Mouse (Mus musculus): Measurements from ENCODE around the gene Rtn1. TPM values are rescaled to one million over a fixed set of nuclear protein-coding genes. Genes with fewer than 3 reads are reported as not detected.
A peak's percentile ranks its signal among the peaks of the same experiment; 100 is the strongest.
"Not testable (repeated sequence)": the region's sequence is repeated elsewhere in the genome, so short reads cannot be mapped to it uniquely, and the experiment has no call there.

The Rtn1 gene
- total RNA-seq, 2 experiments from 2014 or later = 1,828 to 1,865 TPM

- DNase-seq (ENCODE audit: extremely low spot score in 1 of 2, low spot score in 2 of 2); intact Hi-C loops (cut with DNase I): not testable (repeated sequence)
Measured at GRCm38 (mm10) chr12:72293185-72293584, 115.7 kb downstream of the Rtn1 start.

- DNase-seq (ENCODE audit: extremely low spot score in 1 of 2, low spot score in 2 of 2) = no peak
Measured at GRCm38 (mm10) chr12:72292566-72292965, 116.3 kb downstream of the Rtn1 start.

GRCm38 (mm10) chr12:72291266-72291665, 117.6 kb downstream of the Rtn1 start:
- no peak for DNase-seq (ENCODE audit: extremely low spot score in 1 of 2, low spot score in 2 of 2)
- intact Hi-C loops (cut with DNase I) = no loop called here

More at GRCm38 (mm10) chr12:72292566-72292965, 116.3 kb downstream of the Rtn1 start:
- intact Hi-C loops (cut with DNase I) = no loop called here

- no peak for DNase-seq (ENCODE audit: extremely low spot score in 1 of 2, low spot score in 2 of 2)
- intact Hi-C loops (cut with DNase I) = loop anchor here (5.0 kb wide), 3 partner anchors 46 to 139 kb away; partner anchors contain the start of gene Rtn1
Measured at GRCm38 (mm10) chr12:72288215-72288614, 120.6 kb downstream of the Rtn1 start.

- no peak for DNase-seq (ENCODE audit: extremely low spot score in 1 of 2, low spot score in 2 of 2)
- intact Hi-C loops (cut with DNase I) = loop anchor here (5.0 kb wide), 3 partner anchors 45 to 140 kb away; partner anchors contain the start of gene Rtn1
Measured at GRCm38 (mm10) chr12:72287332-72288004, 121.4 kb downstream of the Rtn1 start.

GRCm38 (mm10) chr12:72285366-72286345, 123.2 kb downstream of the Rtn1 start:
- intact Hi-C loops (cut with DNase I) = loop anchor here (5.0 kb wide), 3 partner anchors 43 to 142 kb away; partner anchors contain the start of gene Rtn1

GRCm38 (mm10) chr12:72284576-72284975, 124.3 kb downstream of the Rtn1 start:
- intact Hi-C loops (cut with DNase I) = no loop called here
- no peak for DNase-seq (ENCODE audit: extremely low spot score in 1 of 2, low spot score in 2 of 2)

More at GRCm38 (mm10) chr12:72285366-72286345, 123.2 kb downstream of the Rtn1 start:
- DNase-seq (ENCODE audit: extremely low spot score in 1 of 2, low spot score in 2 of 2) = peak; percentile 65 to 74

- intact Hi-C loops (cut with DNase I) = no loop called here
- DNase-seq (ENCODE audit: extremely low spot score in 1 of 2, low spot score in 2 of 2) = no peak
Measured at GRCm38 (mm10) chr12:72279129-72279875, 129.6 kb downstream of the Rtn1 start.

GRCm38 (mm10) chr12:72273721-72274414, 135.0 kb downstream of the Rtn1 start:
- DNase-seq (ENCODE audit: extremely low spot score in 1 of 2, low spot score in 2 of 2) = peak in 1 of 2 experiments; percentile 42

GRCm38 (mm10) chr12:72267614-72268013, 141.2 kb downstream of the Rtn1 start:
- intact Hi-C loops (cut with DNase I) = no loop called here
- no peak for DNase-seq (ENCODE audit: extremely low spot score in 1 of 2, low spot score in 2 of 2)

More at GRCm38 (mm10) chr12:72273721-72274414, 135.0 kb downstream of the Rtn1 start:
- intact Hi-C loops (cut with DNase I) = no loop called here

GRCm38 (mm10) chr12:72265261-72266228, 143.3 kb downstream of the Rtn1 start:
- intact Hi-C loops (cut with DNase I) = no loop called here
- peak; percentile 66 to 81 for DNase-seq (ENCODE audit: extremely low spot score in 1 of 2, low spot score in 2 of 2)

GRCm38 (mm10) chr12:72263213-72264103, 145.4 kb downstream of the Rtn1 start:
- peak in 1 of 2 experiments; percentile 45 for DNase-seq (ENCODE audit: extremely low spot score in 1 of 2, low spot score in 2 of 2)
- intact Hi-C loops (cut with DNase I) = no loop called here

GRCm38 (mm10) chr12:72257000-72257399, 151.9 kb downstream of the Rtn1 start:
- DNase-seq (ENCODE audit: extremely low spot score in 1 of 2, low spot score in 2 of 2) = no peak
- intact Hi-C loops (cut with DNase I) = no loop called here

- intact Hi-C loops (cut with DNase I) = no loop called here
- no peak for DNase-seq (ENCODE audit: extremely low spot score in 1 of 2, low spot score in 2 of 2)
Measured at GRCm38 (mm10) chr12:72253040-72253439, 155.8 kb downstream of the Rtn1 start.

GRCm38 (mm10) chr12:72251890-72252445, 156.9 kb downstream of the Rtn1 start:
- DNase-seq (ENCODE audit: extremely low spot score in 1 of 2, low spot score in 2 of 2) = no peak
- intact Hi-C loops (cut with DNase I) = no loop called here

- intact Hi-C loops (cut with DNase I) = loop anchor here (5.0 kb wide), 1 partner anchor 42 kb away; no protein-coding TSS in a partner anchor
- no peak for DNase-seq (ENCODE audit: extremely low spot score in 1 of 2, low spot score in 2 of 2)
Measured at GRCm38 (mm10) chr12:72244951-72245350, 163.9 kb downstream of the Rtn1 start.
